Mouse (Mus musculus) CD4-positive, CD25-positive, alpha-beta regulatory T cell, adult 4 months (primary cell): Measurements from ENCODE around the gene Tmub1. TPM values are rescaled to one million over a fixed set of nuclear protein-coding genes. Genes with fewer than 3 reads are reported as not detected.
"Not testable (repeated sequence)": the region's sequence is repeated elsewhere in the genome, so short reads cannot be mapped to it uniquely, and the experiment has no call there.

Experiments used
- ATAC-seq: one replicate; pipeline ENCODE4 v1.8.0; 2017
- polyA plus RNA-seq, 2 experiments: library from polyadenylated mRNA; unstranded; fragments of 100-300 nt; shearing (Covaris generic); gene quantifications; one replicate each; pipeline ENCODE4 v1.2.1; 2017

Gene Tmub1
- polyA plus RNA-seq, 2 experiments from 2014 or later, result 72.9 to 95.2 TPM

DNA sequence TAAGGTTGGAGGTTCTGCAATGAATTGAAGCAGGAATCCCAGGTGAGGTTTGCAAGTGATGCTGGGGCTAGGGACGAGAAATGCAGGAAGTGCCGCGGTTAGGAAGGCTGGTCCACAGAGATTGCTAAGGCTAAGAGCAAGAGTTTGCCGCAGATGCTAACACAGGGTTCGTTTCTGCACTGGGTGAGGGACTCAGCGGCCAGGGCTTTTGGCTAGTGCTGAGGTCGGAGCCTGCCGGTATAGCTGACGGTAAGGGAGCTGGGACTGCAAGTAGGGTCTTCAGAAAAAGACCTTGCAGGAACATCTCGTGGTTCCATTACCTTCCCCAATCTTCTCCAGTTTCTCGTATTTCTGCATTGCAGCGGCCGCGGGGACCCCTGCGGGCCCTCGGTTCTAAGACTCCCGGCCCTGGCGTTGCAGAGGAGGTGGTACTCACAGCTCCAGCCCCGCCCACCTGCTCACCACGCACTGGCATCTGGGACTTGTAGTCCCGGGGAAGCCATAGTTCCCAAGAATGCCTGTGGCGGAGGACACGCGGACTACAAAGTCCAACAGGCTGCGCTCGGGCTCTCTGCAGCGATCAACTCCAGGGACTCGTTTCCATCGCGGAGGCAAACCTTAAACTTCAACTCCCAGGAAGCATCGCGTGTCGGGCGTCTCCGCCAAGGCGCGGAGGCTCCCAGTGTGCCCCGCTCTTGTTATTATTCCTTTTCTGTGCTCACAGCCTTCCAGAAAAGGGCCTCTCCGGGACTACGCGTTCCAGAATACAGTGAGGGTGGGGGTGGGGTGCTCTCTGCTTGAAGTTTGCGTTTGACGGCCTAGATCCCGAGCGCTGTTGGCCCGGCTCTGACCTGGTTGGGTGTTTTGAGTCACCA lies 24.3 kb downstream of the Tmub1 start, which contains the start of the genes Cdk5 and Slc4a2:
Gene Cdk5, minus strand, starts transcription at position 402 of the 875 bp plus-strand sequence.
Gene Slc4a2, plus strand, starts transcription at position 709 of the 875 bp plus-strand sequence.
- peak; percentile 92 for ATAC-seq

DNA sequence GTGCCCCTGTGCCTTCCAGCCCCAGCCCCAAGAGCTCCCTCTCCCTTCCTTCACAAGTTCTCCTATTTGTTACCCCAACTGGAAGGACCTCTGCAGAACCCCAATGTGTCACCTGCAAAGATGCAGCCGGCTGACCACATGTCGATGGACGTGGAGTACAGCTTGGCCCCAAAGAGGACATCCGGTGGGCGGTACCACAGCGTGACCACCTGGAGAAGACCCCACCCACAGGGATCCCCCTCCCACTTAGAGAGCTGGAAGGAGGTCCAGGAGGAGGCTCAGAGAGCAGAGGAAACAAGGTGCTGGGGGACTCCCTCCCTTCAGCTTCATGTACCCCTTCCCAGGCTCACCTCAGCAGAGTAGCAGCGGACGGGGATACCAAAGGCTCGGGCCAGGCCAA lies 27.3 kb downstream of the Tmub1 start:
- ATAC-seq, result no peak

- no peak for ATAC-seq
Measured at GRCm38 (mm10) chr5:24417587-24417986, 30.1 kb downstream of the Tmub1 start.

DNA sequence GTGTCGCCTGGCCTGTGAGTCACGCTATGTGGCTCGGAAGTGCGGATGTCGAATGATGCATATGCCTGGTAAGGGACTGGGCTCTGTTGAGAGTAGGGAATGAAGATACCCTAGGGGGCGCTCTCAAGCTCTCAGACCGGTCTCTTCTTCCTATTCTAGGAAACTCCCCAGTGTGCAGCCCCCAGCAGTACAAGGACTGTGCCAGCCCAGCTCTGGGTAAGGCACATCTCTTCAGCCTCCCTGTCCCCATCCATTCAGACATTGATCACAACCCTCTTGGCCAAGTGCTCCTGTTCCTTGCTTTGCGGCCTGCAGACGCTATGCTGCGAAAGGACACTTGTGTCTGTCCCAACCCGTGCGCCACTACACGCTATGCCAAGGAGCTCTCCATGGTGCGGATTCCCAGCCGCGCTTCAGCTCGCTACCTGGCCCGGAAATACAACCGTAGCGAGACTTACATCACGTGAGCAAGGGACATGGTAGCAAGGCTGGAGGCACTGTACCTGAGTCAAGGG lies 31.4 kb downstream of the Tmub1 start:
- ATAC-seq, result peak; percentile 92

DNA sequence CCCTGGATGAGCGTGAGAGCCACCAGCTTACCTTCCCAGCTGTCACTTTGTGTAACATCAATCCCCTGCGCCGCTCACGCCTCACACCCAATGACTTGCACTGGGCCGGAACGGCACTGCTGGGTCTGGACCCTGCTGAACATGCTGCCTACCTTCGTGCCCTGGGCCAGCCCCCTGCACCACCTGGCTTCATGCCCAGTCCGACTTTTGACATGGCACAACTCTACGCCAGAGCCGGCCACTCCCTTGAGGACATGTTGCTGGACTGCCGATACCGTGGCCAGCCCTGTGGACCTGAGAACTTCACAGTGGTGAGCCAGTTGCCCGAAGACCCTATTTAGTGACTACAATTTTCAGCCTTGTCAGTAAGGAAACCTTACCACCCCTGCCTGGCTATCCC lies 33.7 kb downstream of the Tmub1 start:
- ATAC-seq, result no peak

DNA sequence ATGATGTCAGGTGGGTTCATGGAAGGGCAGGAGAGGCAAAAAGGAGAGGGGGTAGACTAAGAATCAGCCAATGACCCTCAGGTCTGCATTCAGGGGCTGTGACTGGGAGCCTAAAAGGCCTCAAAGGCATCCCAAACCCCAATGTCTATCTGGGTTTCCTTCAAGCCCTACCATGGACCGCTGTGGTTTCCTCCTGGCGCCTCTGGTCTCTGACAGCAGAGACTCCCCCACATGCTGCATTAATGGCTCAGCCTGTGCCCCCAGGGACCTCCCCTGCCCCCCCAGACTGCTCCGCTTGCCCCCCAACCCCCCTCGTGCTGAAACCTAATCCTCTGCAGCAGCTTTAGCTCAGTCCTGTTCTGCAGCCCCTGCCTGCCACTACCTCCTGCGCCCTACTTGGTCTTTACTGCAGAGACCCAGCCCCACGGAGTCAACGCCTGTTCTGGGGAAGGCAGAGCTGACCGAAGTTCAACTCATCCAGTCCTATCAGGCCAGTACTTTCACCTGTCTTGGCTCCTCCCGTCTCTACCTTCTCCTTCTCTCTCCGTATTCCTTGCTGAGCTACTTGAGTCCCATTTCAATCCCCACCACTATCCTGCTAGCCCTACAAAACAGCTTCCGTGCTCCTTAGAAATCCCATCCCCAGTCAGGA lies 34.5 kb downstream of the Tmub1 start, which contains the start of gene Asic3:
Gene Asic3, plus strand, starts transcription at position 351 of the 652 bp plus-strand sequence.
- no peak for ATAC-seq

- no peak for ATAC-seq
Measured at GRCm38 (mm10) chr5:24412063-24412462, 35.6 kb downstream of the Tmub1 start.

DNA sequence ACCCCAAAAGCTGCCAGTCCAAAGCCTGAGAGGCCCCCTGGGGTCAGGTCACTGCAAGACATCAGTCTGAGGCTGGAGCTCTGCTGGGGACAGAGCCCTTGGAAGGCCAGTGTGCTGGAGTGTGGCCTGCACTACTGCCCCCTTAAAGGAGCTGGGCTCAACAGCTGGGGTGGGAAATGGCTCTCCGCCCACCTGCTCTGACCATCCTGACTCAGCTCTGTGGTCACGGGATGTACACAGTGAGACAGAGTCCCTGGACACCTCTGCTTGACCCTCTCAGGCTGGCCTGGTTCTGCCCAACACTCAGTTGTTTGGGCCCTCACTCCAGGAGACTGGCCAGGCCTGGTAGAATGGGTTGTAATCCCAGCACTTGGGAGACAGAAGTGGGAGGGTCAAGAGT lies 38.2 kb downstream of the Tmub1 start:
- ATAC-seq, result no peak

- ATAC-seq, result no peak
Measured at GRCm38 (mm10) chr5:24408651-24409050, 39.0 kb downstream of the Tmub1 start.

DNA sequence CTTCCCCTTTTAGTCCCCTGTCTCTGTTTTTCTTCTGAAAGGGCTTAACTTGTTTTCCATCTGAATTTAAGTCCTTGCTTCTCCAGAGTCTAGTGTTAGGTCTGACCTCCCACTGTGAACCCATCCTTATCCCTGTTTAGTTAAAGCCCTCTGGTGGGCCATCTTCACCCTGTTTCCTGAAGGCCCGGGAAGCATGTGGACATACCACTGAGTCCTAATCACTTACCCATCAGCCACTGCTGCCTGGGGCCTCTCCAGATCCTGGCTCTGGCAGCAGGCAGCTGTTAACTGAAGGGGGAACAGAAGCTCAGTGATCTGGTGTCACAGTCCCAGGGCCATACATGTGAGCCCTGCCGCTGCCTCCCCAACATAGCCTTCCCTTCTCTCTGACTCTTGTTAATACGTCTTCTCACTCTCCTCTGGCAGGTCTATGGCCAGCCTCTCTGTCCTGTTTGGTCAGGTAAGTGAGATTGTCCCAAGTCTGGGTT lies 42.2 kb downstream of the Tmub1 start:
- no peak for ATAC-seq

GRCm38 (mm10) chr5:24404594-24405360 lies 42.9 kb downstream of the Tmub1 start:
- ATAC-seq, result no peak

GRCm38 (mm10) chr5:24401969-24402368 lies 45.7 kb downstream of the Tmub1 start:
- no peak for ATAC-seq

DNA sequence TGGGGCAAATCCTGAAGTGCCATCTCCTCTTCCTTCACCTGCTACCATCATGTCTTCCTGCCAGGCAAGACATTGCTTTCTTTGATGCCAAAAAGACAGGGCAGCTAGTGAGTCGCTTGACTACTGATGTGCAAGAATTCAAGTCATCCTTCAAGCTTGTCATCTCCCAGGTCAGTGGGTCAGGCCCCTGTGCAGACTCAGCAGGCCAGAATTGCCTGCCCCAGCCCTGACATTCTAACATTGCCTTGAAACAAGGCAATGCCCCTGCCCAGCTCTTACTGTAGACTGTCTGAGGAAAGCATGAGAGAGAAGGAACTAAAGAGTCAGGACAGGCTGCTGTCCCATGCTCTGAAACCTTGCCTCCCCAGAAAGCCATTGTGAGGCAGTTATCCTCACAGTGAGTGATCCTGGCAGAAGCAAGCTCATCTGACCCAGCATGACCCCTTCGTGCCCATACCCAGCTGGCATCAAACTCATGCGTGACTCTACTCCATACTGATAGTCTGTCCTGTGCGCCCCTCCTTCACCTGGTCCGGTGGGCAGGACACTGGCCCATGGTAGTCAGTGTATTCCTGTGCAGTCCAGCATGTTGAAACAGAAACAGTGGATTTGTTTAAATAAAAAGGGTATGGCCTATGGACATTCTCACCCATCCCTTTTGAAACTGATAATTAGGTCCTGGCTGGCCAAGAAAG lies 46.6 kb downstream of the Tmub1 start:
- no peak for ATAC-seq

DNA sequence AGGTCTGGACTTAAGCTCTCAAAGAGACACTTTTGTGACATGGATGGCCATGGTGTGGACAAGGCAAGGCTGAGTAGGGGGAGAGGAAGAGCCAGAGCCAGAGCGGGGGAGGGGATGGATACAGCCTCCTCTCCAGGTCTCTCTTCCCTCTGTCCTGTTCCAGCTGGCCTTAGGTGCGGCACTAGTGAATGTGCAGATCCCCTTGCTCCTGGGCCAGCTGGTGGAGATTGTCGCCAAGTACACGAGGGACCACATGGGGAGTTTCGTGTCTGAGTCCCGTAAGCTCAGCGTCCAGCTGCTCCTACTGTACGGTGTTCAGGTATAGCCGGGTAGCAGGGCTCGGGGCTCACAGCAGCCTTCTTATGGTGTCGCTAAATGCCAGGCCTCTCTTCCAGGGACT lies 47.3 kb downstream of the Tmub1 start:
- no peak for ATAC-seq

DNA sequence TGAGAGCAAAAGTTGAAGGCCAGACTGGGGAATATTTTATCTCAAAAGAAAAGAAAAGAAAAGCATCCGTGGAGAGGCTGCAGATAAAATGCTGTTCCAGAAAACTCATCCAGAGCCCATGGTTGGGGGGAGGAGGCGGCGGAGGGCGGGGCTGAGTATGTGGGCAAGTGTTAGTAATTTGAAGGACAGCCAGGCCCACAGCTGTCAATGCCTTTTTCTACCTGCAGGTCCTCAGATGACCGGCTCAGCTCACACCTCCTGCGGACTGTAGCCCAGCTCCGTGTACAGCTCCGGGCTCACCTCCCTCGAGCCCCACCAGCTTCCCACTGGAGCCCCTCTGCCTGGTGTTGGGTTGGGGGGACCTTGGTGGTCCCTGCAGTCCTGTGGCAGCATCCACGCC lies 48.0 kb downstream of the Tmub1 start:
- ATAC-seq, result no peak

GRCm38 (mm10) chr5:24396254-24396653 lies 51.4 kb downstream of the Tmub1 start:
- ATAC-seq, result not testable (repeated sequence)

Other genes starting within 250 kb of the Tmub1 start
- 1 to 10 TPM in 1 of 2 experiments, under 1 TPM in 1; 0.30 to 1.2 TPM for gene Kcnh2, start 96.2 kb downstream of the Tmub1 start, polyA plus RNA-seq
- under 1 TPM; 0.08 to 0.14 TPM for gene Nos3, start 83.0 kb downstream of the Tmub1 start, polyA plus RNA-seq
- 1 to 10 TPM; 2.2 to 3.2 TPM for gene Atg9b, start 55.7 kb downstream of the Tmub1 start, polyA plus RNA-seq
- 10 to 100 TPM; 16.1 to 44.6 TPM for gene Abcb8, start 54.2 kb downstream of the Tmub1 start, polyA plus RNA-seq
- gene Asic3, start 34.5 kb downstream of the Tmub1 start, polyA plus RNA-seq, result not detected
- 10 to 100 TPM; 53.8 to 61.7 TPM for gene Cdk5, start 24.3 kb downstream of the Tmub1 start, polyA plus RNA-seq
- gene Slc4a2, start 24.0 kb downstream of the Tmub1 start, polyA plus RNA-seq, result 10 to 100 TPM; 13.5 to 22.6 TPM
- 10 to 100 TPM; 53.4 to 57.0 TPM for gene Fastk, start 2.6 kb downstream of the Tmub1 start, polyA plus RNA-seq
- 1 to 10 TPM; 5.5 to 8.6 TPM for gene Agap3, start 4.3 kb upstream of the Tmub1 start, polyA plus RNA-seq
- gene Gbx1, start 79.3 kb upstream of the Tmub1 start, polyA plus RNA-seq, result not detected
- gene Asb10, start 93.1 kb upstream of the Tmub1 start, polyA plus RNA-seq, result not detected
- not detected for gene 4931409K22Rik, start 109.0 kb upstream of the Tmub1 start, polyA plus RNA-seq
- gene Abcf2, start 129.6 kb upstream of the Tmub1 start, polyA plus RNA-seq, result 10 to 100 TPM; 62.1 to 87.7 TPM
- 10 to 100 TPM in 1 of 2 experiments, 1 to 10 TPM in 1; 9.3 to 15.6 TPM for gene Chpf2, start 138.9 kb upstream of the Tmub1 start, polyA plus RNA-seq
- under 1 TPM; 0.48 to 0.61 TPM for gene Smarcd3, start 176.6 kb upstream of the Tmub1 start, polyA plus RNA-seq
- 100 to 1,000 TPM in 1 of 2 experiments, 10 to 100 TPM in 1; 83.4 to 107 TPM for gene Nub1, start 237.7 kb upstream of the Tmub1 start, polyA plus RNA-seq